Mouse (Mus musculus): ENCODE measurements at regions not wholly inside any gene's neighbourhood (a gene's known extent, or its start where the extent isn't known, plus 50 kb on each side); places are given as distances from the start of the nearest gene placed in this dataset.

- no peak for DNase-seq (ENCODE audit: low spot score)
Measured at GRCm38 (mm10) chr5:64653764-64654163, 149.4 kb upstream of the Klf3 start.

- DNase-seq (ENCODE audit: low spot score), result no peak
Measured at GRCm38 (mm10) chr5:64655286-64655685, 147.9 kb upstream of the Klf3 start.

DNA sequence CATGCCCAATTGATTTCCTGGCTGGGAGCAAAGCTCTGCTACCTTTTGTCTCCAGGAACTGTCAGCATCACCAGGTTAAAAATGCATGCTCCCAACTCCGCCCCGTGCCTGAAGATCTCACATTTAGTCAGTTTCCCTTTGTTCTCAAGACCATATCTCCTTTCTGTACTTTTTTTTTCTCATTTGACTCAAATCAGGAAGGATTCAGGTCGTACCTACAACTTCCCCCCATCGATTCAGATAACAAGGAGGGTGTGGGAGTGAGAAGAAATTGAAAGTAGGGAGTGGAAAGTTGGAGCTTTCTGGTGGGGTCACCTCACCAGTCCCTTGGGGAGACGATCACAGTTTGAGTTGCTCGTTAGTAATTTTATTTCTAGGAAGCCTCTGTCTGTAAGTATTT, 141.2 kb upstream of the Klf3 start:
- no peak for DNase-seq (ENCODE audit: low spot score)

GRCm38 (mm10) chr5:64662476-64662875, 140.7 kb upstream of the Klf3 start:
- DNase-seq (ENCODE audit: low spot score), result peak; percentile 51

DNA sequence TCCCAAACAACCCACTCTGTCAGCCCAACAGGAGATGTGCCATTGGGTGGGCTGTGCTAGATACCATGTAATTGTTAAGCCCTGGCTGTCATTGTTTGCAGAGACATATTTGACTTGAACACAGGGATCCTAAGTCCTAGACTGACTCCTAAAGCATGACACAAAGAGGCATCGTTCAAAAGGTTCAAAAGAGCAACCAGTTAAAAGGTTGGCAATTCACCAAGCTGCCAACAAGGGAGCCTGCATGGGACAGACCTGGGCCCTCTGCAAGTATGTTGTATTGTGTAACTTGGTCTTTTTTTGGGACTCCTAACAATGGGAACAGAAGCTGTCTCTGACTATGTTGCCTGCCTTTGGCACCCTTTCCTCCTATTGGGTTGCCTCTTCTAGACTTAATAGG, 139.4 kb upstream of the Klf3 start:
- no peak for DNase-seq (ENCODE audit: low spot score)

DNA sequence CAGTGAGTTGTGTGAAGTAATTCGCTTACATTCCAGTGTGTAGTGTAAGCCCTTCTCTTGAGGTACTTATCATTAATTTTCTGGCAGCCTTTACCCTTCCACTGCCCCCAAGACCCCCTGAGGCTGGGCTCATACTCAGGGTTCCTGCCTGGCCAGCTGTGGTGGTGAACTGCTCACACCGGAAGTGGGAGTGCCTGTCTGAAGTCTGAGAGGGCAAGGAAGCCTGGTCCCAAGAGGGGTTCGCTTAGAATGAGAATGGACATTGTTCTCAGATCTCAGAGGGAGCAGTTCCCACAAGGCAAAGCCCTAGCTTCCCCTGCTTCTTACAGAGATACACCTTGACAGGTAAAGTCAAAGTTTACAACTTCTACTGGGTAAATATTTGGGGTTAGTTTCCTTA, 138.1 kb upstream of the Klf3 start:
- no peak for DNase-seq (ENCODE audit: low spot score)

- no peak for DNase-seq (ENCODE audit: low spot score)
Measured at GRCm38 (mm10) chr5:64666256-64666655, 136.9 kb upstream of the Klf3 start.

GRCm38 (mm10) chr5:64667053-64667452, 136.1 kb upstream of the Klf3 start:
- DNase-seq (ENCODE audit: low spot score), result no peak

- no peak for DNase-seq (ENCODE audit: low spot score)
Measured at GRCm38 (mm10) chr5:64673861-64674260, 129.3 kb upstream of the Klf3 start.

- DNase-seq (ENCODE audit: low spot score), result no peak
Measured at GRCm38 (mm10) chr5:64676214-64676945, 126.8 kb upstream of the Klf3 start.

- DNase-seq (ENCODE audit: low spot score), result no peak
Measured at GRCm38 (mm10) chr5:64676946-64677588, 126.1 kb upstream of the Klf3 start.

DNA sequence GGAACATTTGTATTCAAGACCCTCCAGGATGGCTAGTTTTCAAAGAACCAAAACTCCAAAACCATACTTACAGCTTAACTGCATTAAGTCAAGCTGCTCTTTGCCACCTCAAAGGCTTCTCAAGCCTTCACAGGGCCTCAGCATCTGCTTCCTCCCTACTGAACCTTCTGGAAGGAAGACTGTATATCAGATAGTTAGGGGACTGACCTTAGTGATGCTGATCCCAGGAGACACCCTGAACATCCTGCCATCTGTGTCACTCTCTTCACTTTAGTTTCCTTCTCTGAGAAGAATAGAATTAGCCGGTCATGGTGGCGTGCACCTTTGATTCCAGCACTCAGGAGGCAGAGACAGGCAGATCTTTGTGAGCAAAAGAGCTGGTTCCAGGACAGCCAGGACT, 124.5 kb upstream of the Klf3 start:
- no peak for DNase-seq (ENCODE audit: low spot score)

GRCm38 (mm10) chr5:64679996-64680625, 123.1 kb upstream of the Klf3 start:
- no peak for DNase-seq (ENCODE audit: low spot score)

DNA sequence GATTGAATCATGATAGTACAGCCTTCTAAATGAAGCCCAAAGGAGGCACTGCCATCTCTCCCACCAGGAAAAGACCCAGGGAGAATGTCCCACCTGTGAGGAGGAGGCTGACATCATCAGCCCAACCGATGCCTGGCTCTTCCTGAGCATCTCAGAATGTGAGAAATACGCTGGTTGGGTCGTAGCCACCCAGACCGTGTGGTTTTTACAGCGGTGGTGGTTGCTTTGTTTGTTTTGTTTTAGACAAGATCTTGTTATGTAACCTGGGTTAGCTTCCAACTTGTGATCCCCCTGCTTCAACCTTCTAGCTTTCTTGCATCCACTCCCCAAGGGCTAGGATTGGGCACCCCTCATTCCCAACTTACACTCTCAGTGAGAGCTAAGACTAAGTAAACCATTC, 122.0 kb upstream of the Klf3 start:
- DNase-seq (ENCODE audit: low spot score), result no peak

GRCm38 (mm10) chr5:64682326-64682845, 120.8 kb upstream of the Klf3 start:
- DNase-seq (ENCODE audit: low spot score), result peak; percentile 78

DNA sequence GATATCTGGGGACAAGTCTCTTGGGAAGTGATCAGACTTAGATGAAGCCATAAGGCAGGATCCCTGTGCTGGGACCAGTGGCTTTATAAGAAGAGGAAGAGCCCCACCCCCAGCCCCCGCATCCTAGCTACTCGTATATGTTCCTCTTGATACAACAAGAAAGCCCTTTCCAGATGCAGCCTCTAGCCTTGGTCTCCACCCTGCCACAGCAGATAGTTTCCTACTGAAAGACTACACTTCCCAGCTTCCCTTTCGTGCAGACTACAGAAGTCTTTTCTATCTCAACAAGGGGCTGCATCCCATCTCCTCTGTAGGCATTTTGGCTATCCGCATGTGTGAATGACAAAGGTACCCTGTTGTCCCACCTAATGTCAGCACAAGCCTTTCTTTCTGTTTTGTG, 119.8 kb upstream of the Klf3 start:
- DNase-seq (ENCODE audit: low spot score), result no peak

DNA sequence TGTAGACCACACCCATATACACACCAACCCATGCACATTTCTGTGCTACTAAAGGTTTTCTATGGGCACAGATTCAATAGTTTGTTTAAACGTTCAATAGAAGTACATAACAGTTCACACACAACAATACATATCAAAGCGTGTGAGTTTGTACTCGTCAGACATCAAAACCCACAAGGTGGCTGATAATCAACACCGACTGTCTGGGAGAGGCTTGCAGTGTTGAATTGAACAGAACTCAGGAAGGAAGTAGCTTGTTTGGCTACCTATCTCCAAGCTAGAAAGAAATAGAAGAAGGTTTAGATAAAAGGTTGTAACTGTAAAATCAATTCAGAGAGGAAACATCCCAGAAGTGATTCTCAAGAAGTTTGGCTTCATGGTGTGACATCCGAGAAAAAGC, 118.9 kb upstream of the Klf3 start:
- DNase-seq (ENCODE audit: low spot score), result no peak

DNA sequence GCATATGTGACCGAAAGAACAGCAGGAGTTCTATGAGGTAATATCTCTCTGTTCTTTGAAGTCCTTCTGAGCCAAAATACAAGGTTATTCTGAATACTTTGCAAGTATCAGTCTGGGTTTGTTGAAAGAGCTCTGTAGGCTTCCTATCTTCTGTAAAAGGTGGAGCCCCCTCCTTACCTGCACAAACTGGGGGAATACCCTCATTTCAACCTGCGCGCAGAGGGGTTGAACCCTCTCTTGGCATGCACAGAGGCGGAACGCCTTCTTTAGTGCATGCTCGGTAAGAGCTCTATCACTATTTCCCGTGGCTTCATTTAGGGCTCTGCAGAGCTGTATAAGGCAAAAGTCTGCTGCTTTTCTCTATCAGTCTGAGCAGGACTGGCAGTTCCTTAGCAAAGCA, 113.0 kb upstream of the Klf3 start:
- no peak for DNase-seq (ENCODE audit: low spot score)

GRCm38 (mm10) chr5:64691406-64692100, 111.6 kb upstream of the Klf3 start:
- DNase-seq (ENCODE audit: low spot score), result no peak

GRCm38 (mm10) chr5:64692335-64692734, 110.9 kb upstream of the Klf3 start:
- DNase-seq (ENCODE audit: low spot score), result no peak

DNA sequence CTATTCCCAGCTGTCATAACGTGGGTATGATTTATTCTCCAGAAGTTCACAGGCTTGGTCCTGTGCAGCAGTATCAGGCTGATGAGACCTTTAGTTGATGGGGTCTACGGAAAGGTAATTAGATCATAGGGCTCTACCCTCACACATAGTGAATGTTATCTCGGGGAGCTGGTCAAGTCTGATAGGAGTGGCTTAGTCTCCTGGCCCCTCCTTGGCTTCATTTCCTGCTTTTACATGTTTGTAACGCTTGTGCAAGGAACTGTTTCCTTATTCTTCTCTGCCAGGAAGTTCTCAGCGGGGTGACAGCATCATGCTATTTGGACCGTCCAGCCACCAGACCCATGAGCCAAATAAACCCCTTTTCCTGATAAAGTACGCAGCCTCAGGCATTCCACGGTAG, 109.6 kb upstream of the Klf3 start:
- DNase-seq (ENCODE audit: low spot score), result no peak

DNA sequence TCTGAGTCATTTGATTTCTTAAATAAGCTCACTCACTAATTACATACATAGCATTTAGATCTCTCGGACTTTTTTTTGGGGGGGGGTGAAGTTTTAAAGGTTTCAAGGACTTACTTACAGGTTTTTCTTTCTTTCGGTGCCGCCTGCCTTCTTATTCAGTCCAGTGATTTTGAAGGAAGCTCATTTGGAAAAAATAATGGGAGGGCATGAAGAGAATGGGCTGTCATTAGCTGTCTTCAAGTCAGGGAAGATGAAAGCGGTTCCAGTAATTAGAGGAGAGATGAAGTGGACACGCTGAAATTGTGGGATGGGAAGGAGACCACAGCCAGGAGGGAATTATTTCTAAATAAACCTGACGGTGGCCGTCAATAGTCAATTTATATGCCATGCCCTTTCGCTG, 108.6 kb upstream of the Klf3 start:
- no peak for DNase-seq (ENCODE audit: low spot score)

DNA sequence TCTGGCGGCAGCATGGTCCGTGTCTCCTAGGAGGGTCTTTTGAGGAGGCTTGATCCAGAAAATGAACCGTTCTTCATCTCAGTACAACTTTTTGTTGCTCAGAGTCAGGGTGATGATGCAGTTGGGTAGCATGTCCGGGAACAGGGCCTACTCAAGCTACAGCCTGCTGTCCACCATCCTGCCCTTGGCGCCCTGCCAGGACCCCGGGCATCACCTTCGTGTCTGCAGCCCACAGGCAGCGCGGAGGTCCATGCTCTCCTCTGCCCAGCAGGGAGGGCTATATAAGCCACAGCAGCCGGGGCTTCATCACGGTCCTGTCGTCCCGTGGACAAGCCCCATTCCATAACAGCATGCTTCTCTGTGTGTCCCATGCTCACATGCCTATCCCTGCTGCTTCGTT, 107.1 kb upstream of the Klf3 start:
- DNase-seq (ENCODE audit: low spot score), result no peak
